Mouse (Mus musculus): ENCODE results near the gene Zp3. TPM values are rescaled to one million over a fixed set of nuclear protein-coding genes. Genes with fewer than 3 reads are reported as not detected.

The Zp3 gene
- polyA plus RNA-seq, 2 experiments: not detected

DNA sequence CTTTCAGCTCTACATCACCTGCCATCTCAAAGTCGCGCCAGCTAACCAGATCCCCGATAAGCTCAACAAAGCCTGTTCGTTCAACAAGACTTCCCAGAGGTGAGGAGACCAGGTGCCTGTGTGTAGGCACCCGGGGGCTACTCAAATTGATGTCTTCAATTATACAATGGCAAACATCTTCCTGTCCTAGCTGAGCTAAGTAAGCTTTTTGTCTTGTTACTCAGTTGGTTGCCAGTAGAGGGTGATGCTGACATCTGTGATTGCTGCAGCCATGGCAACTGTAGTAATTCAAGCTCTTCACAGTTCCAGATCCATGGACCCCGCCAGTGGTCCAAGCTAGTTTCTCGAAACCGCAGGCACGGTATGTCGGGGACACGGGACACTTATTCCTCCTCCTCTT lies 7.3 kb downstream of the Zp3 start:
- WGBS (ENCODE audit: insufficient replicate concordance): 48% methylated on average over 11 of the region's 11 CpGs
- H3K27me3 ChIP-seq (ENCODE audit: control insufficient read depth, insufficient read depth, low read length): no peaks in the 10 kb centered on the region
- no peak overlapping the region for H3K27ac ChIP-seq
- H3K4me1 ChIP-seq (replicated peaks; ENCODE audit: control insufficient read depth in 2 of 2, insufficient read depth in 2 of 2, low read length in 1 of 2): no peaks in the 10 kb centered on the region
- H3K9me3 ChIP-seq (ENCODE audit: control insufficient read depth, low read length): no peaks in the 10 kb centered on the region
- TF ChIP-seq CTCF (IDR thresholded peaks at IDR 0.05; ENCODE audit: low read depth) (peak; percentile 43), EP300 (IDR thresholded peaks at IDR 0.05; ENCODE audit: low read depth) (no peak)
- no peak overlapping the region for H3K4me2 ChIP-seq (ENCODE audit: low read depth)
- ATAC-seq (ENCODE audit: insufficient read depth) (no peak), DNase-seq (ENCODE audit: low read depth in 3 of 3, low spot score in 3 of 3) (no peak)
- H3K36me3 ChIP-seq (replicated peaks; ENCODE audit: control insufficient read depth, insufficient read depth, low read depth): no peaks in the 10 kb centered on the region
- no peak overlapping the region for H3K9ac ChIP-seq (replicated peaks)
- no peak overlapping the region for H3K4me3 ChIP-seq (ENCODE audit: insufficient read depth in 1 of 2, low read depth in 2 of 2, low read length in 2 of 2)

DNA sequence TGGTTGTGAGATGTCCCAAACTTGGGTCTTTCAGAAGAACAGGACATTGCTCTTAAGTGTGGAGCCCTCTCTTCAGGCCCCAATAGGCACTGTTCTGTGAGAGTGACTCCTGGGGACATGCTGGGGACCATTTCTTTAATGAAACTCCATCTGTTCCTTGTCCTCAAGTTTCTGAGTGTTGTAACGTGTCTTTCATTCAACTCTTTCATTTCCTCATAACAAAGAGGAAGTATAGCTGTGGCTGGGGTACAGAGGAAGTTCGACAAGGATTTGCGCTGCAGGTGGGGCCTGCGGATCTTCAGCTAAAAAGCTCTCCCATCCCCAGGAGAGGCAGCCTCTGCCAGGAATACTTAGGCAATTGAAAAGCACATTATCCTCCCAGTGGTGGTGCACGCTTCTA lies 10.7 kb downstream of the Zp3 start:
- DNase-seq (ENCODE audit: low read depth in 3 of 3, low spot score in 3 of 3) (peak in 2 of 3 experiments; percentile 24 to 32), ATAC-seq (ENCODE audit: insufficient read depth) (no peak)
- no peak overlapping the region for H3K4me3 ChIP-seq (ENCODE audit: insufficient read depth in 1 of 2, low read depth in 2 of 2, low read length in 2 of 2)
- TF ChIP-seq EP300 (IDR thresholded peaks at IDR 0.05; ENCODE audit: low read depth) (no peak), CTCF (IDR thresholded peaks at IDR 0.05; ENCODE audit: low read depth) (no peak)
- H3K27me3 ChIP-seq (ENCODE audit: control insufficient read depth, insufficient read depth, low read length): no peaks in the 10 kb centered on the region
- H3K27ac ChIP-seq: no peak overlapping the region
- no peaks in the 10 kb centered on the region for H3K36me3 ChIP-seq (replicated peaks; ENCODE audit: control insufficient read depth, insufficient read depth, low read depth)
- no peak overlapping the region for H3K4me2 ChIP-seq (ENCODE audit: low read depth)
- no peak overlapping the region for H3K9ac ChIP-seq (replicated peaks)
- peaks cover 0 to 6% of the 10 kb centered on the region in 2 experiments; a peak in 1 of 4 replicates for H3K4me1 ChIP-seq (replicated peaks; ENCODE audit: control insufficient read depth in 2 of 2, insufficient read depth in 2 of 2, low read length in 1 of 2)
- no peaks in the 10 kb centered on the region for H3K9me3 ChIP-seq (ENCODE audit: control insufficient read depth, low read length)
- 23% methylated on average over 5 of the region's 5 CpGs for WGBS (ENCODE audit: insufficient replicate concordance)

DNA sequence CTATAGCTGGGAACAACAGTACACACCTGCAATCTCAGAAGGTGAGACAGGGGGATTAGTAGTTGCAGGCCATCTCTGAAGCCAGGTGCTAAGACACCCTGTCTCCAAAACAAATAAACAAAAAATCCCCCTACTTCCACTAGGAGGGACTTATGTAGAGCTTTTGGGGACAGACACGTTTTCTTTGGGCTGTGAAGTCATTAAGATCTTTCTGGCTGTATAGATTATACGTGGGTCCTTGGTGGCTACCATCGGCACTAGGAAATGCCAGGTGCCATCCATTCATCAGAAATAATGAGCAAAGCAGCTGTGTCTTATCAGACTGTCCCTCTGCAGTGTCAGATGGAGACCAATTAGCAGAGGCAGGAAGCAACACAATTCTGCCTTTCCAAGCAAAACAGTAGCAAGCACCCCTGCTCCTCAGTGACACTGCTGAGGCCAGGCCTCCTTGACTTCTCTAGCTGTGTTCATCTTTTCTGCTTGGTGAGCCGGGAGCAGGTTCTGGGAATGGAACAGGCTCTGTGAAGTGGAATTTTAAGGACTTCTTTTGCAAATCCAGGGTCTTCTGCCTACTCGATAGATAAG lies 13.6 kb downstream of the Zp3 start:
- Histone ChIP-seq H3K36me3 (replicated peaks; ENCODE audit: control insufficient read depth, insufficient read depth, low read depth) (no peaks in the 10 kb centered on the region), H3K4me3 (ENCODE audit: insufficient read depth in 1 of 2, low read depth in 2 of 2, low read length in 2 of 2) (no peak overlapping the region), H3K27ac (no peak overlapping the region), H3K4me2 (ENCODE audit: low read depth) (no peak overlapping the region), H3K9me3 (ENCODE audit: control insufficient read depth, low read length) (no peaks in the 10 kb centered on the region), H3K4me1 (replicated peaks; ENCODE audit: control insufficient read depth in 2 of 2, insufficient read depth in 2 of 2, low read length in 1 of 2) (peaks cover 0 to 6% of the 10 kb centered on the region in 2 experiments; a peak in 1 of 4 replicates), H3K9ac (replicated peaks) (no peak overlapping the region), H3K27me3 (ENCODE audit: control insufficient read depth, insufficient read depth, low read length) (no peaks in the 10 kb centered on the region)
- ATAC-seq (ENCODE audit: insufficient read depth): no peak
- DNase-seq (ENCODE audit: low read depth in 3 of 3, low spot score in 3 of 3): no peak
- 55% methylated on average over 5 of the region's 5 CpGs for WGBS (ENCODE audit: insufficient replicate concordance)
- TF ChIP-seq EP300 (IDR thresholded peaks at IDR 0.05; ENCODE audit: low read depth): no peak
- no peak for TF ChIP-seq CTCF (IDR thresholded peaks at IDR 0.05; ENCODE audit: low read depth)

DNA sequence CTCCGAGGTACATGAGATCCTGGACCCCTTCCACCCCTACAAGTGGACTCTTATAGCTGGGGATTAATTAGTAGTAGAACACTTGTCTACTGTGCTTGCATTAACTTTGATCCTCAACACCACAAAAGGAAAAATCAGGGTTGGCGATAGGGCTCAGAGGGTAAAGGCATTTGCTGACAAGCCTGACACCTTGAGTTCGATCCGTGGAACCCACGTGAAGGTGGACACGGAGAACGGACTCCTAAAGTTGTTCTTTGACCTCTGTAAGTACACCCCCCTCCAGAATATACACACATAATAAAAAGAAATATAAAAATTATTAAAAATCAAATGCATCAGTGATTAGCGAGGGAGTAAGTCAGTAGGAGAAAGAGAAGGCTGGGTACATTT lies 14.4 kb downstream of the Zp3 start:
- no peak overlapping the region; the same call in 1 of the 2 replicates for H3K9ac ChIP-seq (replicated peaks)
- no peak overlapping the region for H3K27ac ChIP-seq
- DNase-seq (ENCODE audit: low read depth in 3 of 3, low spot score in 3 of 3) (no peak), ATAC-seq (ENCODE audit: insufficient read depth) (no peak)
- TF ChIP-seq EP300 (IDR thresholded peaks at IDR 0.05; ENCODE audit: low read depth) (no peak), CTCF (IDR thresholded peaks at IDR 0.05; ENCODE audit: low read depth) (no peak)
- no peaks in the 10 kb centered on the region for H3K9me3 ChIP-seq (ENCODE audit: control insufficient read depth, low read length)
- H3K36me3 ChIP-seq (replicated peaks; ENCODE audit: control insufficient read depth, insufficient read depth, low read depth): no peaks in the 10 kb centered on the region
- 64% methylated on average over 8 of the region's 8 CpGs for WGBS (ENCODE audit: insufficient replicate concordance)
- H3K4me1 ChIP-seq (replicated peaks; ENCODE audit: control insufficient read depth in 2 of 2, insufficient read depth in 2 of 2, low read length in 1 of 2): peaks cover 0 to 6% of the 10 kb centered on the region in 2 experiments; a peak in 1 of 4 replicates
- H3K4me3 ChIP-seq (ENCODE audit: insufficient read depth in 1 of 2, low read depth in 2 of 2, low read length in 2 of 2): peak overlapping the region in 1 of 2 experiments; percentile 72; a peak in 2 of 4 replicates
- H3K4me2 ChIP-seq (ENCODE audit: low read depth): peak overlapping the region; percentile 92
- no peaks in the 10 kb centered on the region for H3K27me3 ChIP-seq (ENCODE audit: control insufficient read depth, insufficient read depth, low read length)

GRCm38 (mm10) chr5:135994725-135995687 lies 15.1 kb downstream of the Zp3 start, which contains the start of gene Dtx2:
Dtx2 (plus strand) TSS chr5:135994800.
- 2% methylated on average over 46 of the region's 47 CpGs for WGBS (ENCODE audit: insufficient replicate concordance)
- Histone ChIP-seq H3K4me1 (replicated peaks; ENCODE audit: control insufficient read depth in 2 of 2, insufficient read depth in 2 of 2, low read length in 1 of 2) (peaks cover 0 to 6% of the 10 kb centered on the region in 2 experiments; a peak in 1 of 4 replicates), H3K27me3 (ENCODE audit: control insufficient read depth, insufficient read depth, low read length) (no peaks in the 10 kb centered on the region), H3K4me3 (ENCODE audit: insufficient read depth in 1 of 2, low read depth in 2 of 2, low read length in 2 of 2) (peak within 1 kb of the TSS; percentile 70 to 72), H3K4me2 (ENCODE audit: low read depth) (peak within 1 kb of the TSS; percentile 92), H3K9me3 (ENCODE audit: control insufficient read depth, low read length) (no peaks in the 10 kb centered on the region), H3K27ac (no peak within 1 kb of the TSS), H3K36me3 (replicated peaks; ENCODE audit: control insufficient read depth, insufficient read depth, low read depth) (no peaks in the 10 kb centered on the region), H3K9ac (replicated peaks) (peak within 1 kb of the TSS; percentile 80)
- ATAC-seq (ENCODE audit: insufficient read depth) (peak; percentile 89), DNase-seq (ENCODE audit: low read depth in 3 of 3, low spot score in 3 of 3) (peak; percentile 67 to 77 (median 75))
- TF ChIP-seq EP300 (IDR thresholded peaks at IDR 0.05; ENCODE audit: low read depth): no peak
- TF ChIP-seq CTCF (IDR thresholded peaks at IDR 0.05; ENCODE audit: low read depth): peak; percentile 43

Data from liver, embryonic 14.5 days (tissue).